Mouse (Mus musculus) E14TG2a.4 (cell line): ENCODE results near the gene Eme2.

Experiments used
- CTCF ChIP-seq: conservative IDR thresholded peaks from 2 replicates; pipeline ENCODE4 v1.5.1; 2014; ENCODE audit warnings: low read length
- NANOG ChIP-seq: IDR thresholded peaks from 2 replicates; pipeline ENCODE4 v1.6.1; 2014; ENCODE audit warnings: borderline replicate concordance, low read length, mixed read lengths
- POU5F1 ChIP-seq: IDR thresholded peaks from 2 replicates; pipeline ENCODE4 v1.6.1; 2014; ENCODE audit warnings: low read length, borderline replicate concordance

- TF ChIP-seq CTCF (no peak), POU5F1 (no peak), NANOG (no peak)
Measured at GRCm38 (mm10) chr17:24877336-24878116, 17.4 kb downstream of the Eme2 start.
